Mouse (Mus musculus) thymus, adult 2 months (tissue): ENCODE results near the gene Alyref.

ENCODE experiments used
- CTCF ChIP-seq: fragments of 200-500 bp; IDR thresholded peaks from 2 replicates; pipeline ENCODE4 v1.5.1; 2012; ENCODE audit warnings: mild to moderate bottlenecking, control low read depth, low read length, moderate library complexity, borderline replicate concordance; ENCODE audit not compliant: control insufficient read depth, poor library complexity, insufficient read depth; ENCODE audit errors: extremely low read depth
- POLR2A ChIP-seq: fragments of 200-500 bp; IDR thresholded peaks from 2 replicates; pipeline ENCODE4 v1.6.1; 2012; ENCODE audit warnings: mild to moderate bottlenecking, low read length, control low read depth, moderate library complexity; ENCODE audit not compliant: control insufficient read depth, poor library complexity, insufficient read depth; ENCODE audit errors: extremely low read depth

DNA sequence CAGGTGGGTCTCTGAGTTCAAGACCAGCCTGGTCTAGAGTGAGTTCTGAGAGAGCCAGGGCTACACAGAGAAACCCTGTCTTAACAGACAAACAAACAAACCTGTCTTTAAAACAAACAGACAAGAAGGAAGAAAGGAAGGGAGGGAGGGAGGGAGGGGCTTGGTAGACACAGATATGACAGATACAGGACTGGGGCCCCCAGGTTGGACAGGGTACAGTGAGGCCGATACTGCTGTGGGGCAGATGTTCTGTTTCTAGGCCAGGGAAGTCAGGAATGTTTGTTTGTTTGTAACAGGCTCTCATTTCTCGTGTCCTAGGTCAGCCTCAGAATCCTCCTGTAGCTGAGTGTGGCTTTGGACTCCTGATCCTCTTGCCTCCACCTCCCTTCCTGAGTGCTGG is 5.4 kb upstream of the Alyref start:
- TF ChIP-seq CTCF (no peak), POLR2A (no peak)
